Mouse (Mus musculus): ENCODE data around the gene Cdkl2. TPM values are rescaled to one million over a fixed set of nuclear protein-coding genes. Genes with fewer than 3 reads are reported as not detected.

Cdkl2 gene
- total RNA-seq, 1 experiment from 2014 or later = 3.8 TPM

DNA sequence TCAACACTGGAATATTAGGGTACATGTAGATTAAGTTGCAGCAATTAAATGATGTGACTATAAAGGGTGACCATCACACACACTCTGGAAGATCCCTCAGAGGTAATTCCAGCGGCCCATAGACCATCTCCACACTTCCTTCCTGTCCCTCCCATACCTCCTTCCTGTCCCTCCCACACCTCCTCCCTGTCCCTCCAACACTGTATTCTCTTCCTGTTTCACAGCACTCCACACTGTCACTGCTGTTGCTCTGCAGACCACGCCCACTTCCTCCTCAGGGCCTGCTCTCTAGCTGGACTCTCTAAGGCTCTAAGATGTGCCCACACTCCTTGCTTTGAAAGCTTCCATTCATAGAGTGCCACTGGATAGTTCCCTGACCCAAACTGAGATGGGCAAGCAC, 42.9 kb downstream of the Cdkl2 start:
- ATAC-seq (replicated peaks; ENCODE audit: low read depth, poor library complexity, severe bottlenecking) = peak; percentile 96

DNA sequence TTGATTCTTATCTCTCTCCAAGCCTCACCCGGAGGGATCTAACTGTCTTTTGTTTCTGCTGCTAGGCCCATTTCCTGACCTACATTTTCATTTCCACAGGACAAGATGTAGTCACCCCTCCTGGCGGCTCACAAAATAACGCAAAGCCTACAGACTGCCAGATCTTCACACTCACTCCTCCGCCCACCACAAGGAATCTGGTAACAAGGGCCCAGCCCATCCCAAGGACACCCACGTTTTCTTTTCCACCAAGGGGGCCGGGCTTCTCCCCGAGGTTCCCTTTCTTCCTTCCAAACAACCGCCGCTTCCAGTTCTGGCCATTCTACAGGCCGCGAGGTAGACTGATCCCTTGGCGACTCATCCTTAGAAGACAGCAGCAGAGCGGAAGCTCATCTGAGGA, 49.1 kb downstream of the Cdkl2 start:
- ATAC-seq (replicated peaks; ENCODE audit: low read depth, poor library complexity, severe bottlenecking) = no peak

DNA sequence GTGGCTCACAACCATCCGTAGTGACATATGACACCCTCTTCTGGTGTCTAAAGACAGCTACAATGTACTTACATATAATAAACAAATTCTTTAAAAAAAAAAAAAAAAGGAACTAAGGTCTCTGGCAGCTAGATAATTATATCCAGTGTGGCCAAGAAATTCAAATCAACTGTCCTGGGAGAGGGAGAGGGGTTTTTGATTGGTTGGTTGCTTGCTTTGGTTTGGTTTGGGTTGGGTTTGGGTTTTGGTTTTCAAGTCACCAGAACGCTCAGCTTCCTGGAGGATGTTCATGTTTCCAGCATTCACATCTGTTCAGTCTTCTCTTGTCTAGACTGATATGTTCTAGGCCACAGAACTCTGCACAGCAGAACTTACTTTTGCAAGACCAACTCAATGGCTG, 50.6 kb downstream of the Cdkl2 start:
- ATAC-seq (replicated peaks; ENCODE audit: low read depth, poor library complexity, severe bottlenecking) = no peak

DNA sequence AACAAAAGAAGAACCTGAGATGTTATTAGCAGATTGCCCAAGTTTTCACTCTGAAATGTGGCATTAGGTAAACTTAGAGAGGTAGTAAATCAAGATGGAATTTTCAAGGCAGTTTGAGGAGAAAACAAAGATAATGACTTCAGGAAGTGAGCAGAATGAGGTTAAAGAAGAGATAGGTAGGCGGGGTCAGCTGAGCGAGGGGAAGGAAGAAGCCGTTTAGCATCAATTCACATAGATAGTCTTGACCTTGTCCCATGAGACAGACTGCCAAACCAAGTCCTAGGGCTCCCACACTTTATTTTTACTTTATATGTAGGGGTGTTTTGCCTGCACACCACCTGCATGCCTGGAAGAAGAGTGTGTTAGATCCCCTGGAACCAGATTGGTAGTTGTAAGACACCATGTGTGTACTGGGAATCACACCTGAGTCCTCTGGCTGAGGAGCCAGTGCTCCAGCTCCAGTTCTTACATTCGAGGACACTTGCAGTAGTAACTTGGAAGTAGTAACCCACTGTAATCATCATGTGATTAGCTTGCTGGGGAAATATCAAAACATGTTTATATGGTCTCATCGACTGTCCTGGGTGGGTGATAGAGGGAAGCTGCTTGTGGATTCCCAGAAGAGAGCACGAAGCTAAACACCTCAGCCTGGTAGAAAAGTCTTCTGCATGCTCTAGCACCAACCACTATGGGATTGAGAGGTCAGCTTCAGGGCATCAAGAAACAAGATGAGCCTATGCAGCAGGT, 52.3 kb downstream of the Cdkl2 start:
- ATAC-seq (replicated peaks; ENCODE audit: low read depth, poor library complexity, severe bottlenecking) = no peak

DNA sequence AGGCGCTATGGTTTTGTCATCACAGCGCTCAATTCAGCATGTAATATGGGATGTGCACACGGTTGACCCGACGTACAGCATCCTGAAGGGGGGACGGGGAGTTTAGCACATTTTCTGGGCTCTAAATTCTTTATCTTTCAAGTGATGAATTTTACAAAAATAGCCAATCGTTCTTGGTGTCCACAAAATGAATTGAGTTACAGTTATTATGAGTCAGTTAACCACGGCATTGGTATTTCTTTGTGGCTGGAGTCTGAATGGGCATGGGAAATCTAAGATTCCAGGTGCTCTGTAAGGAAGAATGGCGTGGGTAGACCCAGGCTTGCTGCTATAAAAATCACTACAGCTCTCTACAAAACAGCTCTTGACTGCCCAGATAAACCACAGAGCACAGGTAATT, 54.4 kb downstream of the Cdkl2 start:
- no peak for ATAC-seq (replicated peaks; ENCODE audit: low read depth, poor library complexity, severe bottlenecking)

DNA sequence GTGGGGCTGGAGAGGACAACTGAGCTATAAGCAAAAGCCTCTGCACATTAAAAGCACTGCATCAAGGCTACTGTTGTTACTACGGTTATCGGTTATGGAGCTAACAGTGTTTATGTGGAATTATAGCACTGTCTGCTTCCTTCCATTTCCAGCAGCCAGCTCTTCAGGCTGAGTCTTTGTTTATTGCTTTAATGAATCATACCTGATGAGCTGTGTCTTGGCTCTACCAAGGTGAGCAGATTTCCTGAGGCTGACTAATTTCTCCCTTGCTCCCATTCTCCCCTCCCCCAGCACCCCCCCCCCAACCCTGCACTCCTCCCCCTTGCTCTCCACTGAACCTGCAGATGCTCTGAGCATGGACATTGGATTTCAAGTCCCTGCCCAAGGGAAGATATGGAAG, 55.9 kb downstream of the Cdkl2 start:
- no peak for ATAC-seq (replicated peaks; ENCODE audit: low read depth, poor library complexity, severe bottlenecking)

DNA sequence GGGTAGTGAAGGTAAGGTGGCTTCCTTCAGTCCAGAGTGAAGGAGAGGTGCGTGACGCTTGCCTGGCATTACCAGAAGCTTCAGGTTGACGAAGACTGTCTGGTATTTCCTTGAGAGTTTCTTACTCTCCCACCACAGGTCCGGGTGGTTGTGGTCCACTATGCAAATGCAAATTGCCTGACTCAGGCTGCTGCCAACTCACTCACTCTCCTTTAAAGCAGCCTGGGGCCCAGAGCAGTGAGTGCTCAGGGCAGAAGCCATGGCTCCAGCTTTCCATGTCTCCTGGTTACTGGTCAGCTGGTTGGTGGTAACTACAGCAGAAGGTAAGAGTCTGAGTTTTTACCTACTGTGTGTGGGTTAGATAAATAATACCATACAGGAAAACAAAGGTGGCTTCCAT, 56.4 kb downstream of the Cdkl2 start, which contains the start of gene Odaph:
TSS of gene Odaph (plus strand) at position 240 of the 400 bp plus-strand sequence.
- ATAC-seq (replicated peaks; ENCODE audit: low read depth, poor library complexity, severe bottlenecking) = no peak

DNA sequence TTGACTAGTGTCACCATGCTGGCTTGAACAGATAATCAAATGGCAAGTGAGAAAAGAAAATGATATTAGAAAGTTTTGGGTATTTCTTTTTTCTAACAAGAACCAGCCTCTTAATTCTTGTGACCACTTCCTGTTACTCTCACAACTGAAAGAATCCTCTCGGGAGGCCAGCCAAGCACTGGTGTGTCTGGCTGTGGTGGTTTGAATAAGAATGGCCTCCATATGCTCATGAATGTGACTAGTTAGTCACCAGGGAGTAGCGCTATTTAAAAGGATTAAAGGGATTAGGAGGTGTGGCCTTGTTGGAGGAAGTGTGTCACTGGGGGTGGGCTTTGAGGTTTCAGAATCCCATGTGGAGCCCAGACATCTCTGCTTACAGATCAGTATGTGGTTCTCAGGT, 58.0 kb downstream of the Cdkl2 start:
- no peak for ATAC-seq (replicated peaks; ENCODE audit: low read depth, poor library complexity, severe bottlenecking)

DNA sequence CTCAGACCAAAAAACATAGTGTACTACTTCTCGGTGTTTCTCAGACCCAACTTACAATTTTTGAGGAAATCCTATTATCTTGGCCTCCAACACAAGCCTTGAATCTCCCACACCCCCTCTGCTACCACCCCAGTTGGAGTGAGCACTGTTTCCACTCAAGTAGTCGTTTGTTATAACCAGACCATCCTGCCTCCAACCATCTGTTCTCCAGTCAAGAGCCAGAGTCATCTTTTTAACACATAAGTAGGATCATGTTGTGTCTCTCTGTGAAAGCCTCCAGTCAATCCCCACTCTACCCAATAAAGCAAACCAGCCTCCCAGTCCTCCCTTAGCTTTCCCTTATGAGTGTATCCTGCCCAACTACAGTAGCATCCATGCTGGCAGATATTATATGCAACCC, 60.2 kb downstream of the Cdkl2 start:
- ATAC-seq (replicated peaks; ENCODE audit: low read depth, poor library complexity, severe bottlenecking) = no peak

DNA sequence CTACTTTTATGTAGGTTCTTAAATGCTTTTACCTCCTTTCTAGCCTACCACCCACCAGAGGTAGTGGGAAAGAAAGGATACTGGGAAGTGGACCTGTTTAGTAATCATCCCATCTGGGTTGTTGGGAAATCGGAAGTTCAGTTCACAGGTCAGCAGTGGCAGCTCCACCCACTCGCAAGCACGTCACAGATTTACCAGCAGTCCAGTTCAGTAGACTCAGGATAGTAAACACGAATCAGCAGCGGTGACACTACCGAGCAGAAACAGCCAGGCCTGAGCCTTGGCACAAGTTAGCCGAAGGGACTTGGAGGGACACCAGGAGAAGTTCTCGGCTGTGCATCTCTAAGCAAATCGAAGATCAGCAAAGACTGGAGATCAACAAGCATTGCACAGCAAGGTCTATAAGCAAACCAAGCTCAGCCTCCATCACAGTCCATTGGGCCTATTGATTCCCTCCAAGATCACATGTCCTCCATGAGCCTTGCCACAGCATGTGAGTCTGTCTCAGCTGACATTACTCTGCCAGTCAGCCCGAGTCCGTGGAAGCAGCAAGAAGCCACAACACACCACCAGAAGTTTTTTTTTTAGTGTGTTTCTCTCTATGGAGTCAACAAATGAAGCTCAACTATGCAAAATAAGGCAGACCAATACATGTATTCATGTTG, 62.4 kb downstream of the Cdkl2 start:
- ATAC-seq (replicated peaks; ENCODE audit: low read depth, poor library complexity, severe bottlenecking) = no peak

DNA sequence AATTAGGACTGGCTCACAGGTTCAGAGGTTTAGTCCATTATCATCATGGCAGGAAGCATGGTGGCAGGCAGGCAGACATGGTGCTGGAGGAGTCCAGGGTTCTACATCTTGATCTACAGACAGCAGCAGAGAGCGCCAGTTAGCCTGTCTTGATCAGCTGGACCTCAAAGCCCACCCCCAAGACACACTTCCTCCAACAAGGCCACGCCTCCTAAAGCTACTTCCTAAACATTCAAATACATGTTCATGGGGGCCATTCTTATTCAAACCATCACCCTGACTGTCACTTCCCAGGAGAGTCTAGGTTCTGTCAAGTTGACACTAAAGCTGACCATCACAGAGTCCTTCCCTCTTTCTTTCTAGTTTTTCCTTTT, 66.3 kb downstream of the Cdkl2 start:
- ATAC-seq (replicated peaks; ENCODE audit: low read depth, poor library complexity, severe bottlenecking) = no peak

DNA sequence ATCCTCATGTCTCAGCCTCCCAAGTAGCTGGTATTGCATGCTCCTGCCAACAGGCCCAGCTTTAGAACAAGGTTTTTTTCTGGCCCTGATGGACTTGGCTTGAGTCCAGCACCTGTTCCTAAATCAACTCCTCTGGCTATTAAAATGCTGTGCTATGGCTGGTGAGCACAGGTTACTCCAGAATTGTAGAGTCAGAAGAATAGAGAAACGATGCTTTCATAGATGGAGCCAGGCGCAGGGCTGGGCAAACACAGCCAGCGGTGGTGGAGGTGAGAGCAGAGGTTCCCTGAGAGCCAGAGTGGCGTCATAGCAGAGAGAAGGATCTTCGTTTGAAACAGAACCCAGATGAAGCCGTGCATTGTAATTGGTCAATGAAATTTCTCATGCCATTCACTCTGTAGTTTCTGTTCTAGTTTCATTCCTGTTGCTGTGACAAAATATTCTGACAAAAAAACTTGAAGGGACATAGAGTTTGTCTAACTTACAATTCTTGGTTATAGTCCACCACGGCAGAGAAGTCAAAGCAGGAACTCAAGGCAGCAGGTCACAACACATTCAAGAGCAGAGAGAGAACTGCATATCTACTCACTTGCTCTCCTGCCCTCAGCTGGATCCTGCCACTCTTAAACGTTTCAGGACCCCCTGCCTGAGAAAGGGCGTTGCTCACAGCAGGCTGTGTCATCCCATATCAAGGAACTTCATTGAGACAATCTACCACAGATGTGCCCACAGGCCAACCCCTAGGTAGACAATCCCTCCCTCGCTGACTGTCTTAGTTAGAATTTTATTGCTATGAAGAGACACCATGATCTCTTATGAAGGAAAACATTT, 66.9 kb downstream of the Cdkl2 start:
- ATAC-seq (replicated peaks; ENCODE audit: low read depth, poor library complexity, severe bottlenecking) = peak; percentile 32

DNA sequence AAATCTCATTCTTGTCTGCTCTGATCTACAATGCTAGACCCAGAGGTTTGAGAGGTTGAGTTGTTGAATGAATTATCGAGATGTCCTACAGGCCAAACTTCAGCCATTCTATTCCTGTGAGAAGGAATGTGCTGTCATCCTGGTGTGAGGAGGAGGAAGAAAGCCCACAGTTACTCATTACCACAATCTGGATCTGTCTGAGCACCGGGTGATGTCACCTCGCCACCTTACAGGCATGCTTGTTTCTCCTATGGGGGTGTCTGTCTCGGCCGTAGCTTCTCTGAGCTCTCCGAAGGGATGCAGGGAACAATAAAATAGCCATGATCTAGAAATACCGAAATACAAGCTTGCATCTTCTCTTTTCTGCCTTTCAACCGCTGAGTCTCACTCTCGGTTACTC, 67.9 kb downstream of the Cdkl2 start:
- no peak for ATAC-seq (replicated peaks; ENCODE audit: low read depth, poor library complexity, severe bottlenecking)

DNA sequence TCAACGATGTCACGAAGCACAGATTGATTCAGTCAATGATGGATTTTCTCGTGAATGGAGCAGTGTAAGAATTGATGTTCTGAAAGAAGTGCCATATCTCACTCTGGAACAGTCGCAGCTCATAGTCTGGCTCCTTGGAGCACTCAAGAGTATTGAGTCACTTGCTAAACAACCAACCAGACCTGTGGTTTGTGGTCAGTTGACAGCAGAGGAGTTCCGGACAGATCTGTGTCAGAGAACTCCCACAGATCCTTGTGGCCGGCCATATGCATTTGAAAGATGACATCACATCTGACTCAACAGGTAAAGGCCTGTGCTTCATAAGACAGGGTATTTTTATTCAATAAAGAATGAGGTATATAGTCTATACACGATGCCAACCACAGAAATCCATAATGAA, 69.7 kb downstream of the Cdkl2 start:
- peak; percentile 87 for ATAC-seq (replicated peaks; ENCODE audit: low read depth, poor library complexity, severe bottlenecking)

DNA sequence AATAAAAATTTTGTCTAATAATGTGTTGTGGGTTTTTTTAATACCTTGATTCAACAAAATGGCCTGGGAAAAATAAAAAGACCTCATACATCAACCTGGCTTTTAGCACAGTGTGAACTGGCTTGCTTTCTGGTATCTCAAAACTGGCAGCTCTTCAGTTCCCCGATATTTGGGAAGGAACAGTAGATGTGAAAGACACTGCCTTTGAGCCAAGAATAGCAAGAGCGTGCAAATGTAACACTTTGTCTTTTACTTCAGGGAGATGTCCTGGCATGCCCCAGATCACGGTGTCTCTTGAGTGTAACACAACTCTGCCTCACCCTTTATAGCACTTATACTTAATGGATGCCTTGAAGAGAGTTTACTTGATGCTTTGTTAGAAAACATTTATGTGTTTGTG, 71.6 kb downstream of the Cdkl2 start:
- no peak for ATAC-seq (replicated peaks; ENCODE audit: low read depth, poor library complexity, severe bottlenecking)

DNA sequence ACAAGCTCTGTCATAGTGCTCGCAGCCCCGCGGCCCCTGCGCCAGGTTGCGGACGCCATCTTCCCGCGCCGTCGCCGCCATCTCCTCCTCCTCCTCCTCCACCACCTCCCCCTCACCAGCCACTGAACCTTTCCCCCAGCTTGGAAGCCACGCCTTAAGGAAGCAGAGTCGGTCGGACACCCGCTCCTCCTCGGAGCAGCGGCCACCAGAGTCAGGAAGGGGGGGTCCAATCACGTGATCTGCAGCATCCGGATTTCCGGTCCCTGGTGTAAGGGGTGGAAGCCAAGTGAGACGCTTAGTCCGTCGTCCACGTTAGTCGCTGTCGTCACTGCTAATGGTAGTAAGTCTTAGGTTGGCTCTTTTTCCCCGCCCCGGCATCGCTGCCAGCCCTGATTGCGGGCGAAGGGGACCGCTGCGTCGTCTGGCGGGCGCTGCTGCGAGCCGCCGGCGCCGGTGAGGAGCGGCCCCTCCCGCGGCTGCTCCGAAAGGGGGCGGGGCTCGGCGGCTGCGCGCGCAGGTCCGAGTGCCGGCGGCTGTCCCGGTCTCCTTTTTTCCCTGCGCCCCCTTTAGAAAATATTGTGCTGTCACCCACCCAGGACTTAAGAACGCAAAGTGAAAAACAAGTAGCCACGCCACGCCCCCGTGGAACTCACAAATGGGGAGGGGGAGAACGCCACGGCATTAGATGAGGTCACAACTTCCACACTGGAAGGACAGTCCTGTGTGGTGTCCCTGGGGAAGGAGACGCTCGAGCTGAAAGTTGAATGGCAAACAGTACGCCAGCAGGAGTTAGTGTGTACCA, 80.8 kb downstream of the Cdkl2 start, which contains the start of gene Rchy1:
TSS of gene Rchy1 (minus strand) at position 430 of the 802 bp plus-strand sequence.
- peak; percentile 88 for ATAC-seq (replicated peaks; ENCODE audit: low read depth, poor library complexity, severe bottlenecking)

DNA sequence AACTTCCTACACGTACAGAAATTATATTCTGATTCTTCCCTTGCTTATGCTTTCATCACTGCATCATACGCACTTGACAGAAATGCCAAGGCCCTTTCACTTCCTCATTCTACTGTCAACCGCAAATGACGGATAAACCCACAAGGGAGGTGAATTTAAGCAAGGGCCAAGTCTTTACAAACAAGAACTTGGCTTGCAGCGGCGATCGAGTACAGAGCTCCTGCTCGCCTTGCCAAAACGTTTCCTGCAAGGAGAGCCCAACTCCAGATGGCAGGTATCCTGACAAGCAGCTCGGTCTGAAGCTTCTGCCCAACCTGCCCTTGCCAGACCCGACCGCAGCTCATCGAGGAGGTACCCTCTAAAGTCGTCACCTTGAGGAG, 81.4 kb downstream of the Cdkl2 start:
- peak; percentile 64 for ATAC-seq (replicated peaks; ENCODE audit: low read depth, poor library complexity, severe bottlenecking)

DNA sequence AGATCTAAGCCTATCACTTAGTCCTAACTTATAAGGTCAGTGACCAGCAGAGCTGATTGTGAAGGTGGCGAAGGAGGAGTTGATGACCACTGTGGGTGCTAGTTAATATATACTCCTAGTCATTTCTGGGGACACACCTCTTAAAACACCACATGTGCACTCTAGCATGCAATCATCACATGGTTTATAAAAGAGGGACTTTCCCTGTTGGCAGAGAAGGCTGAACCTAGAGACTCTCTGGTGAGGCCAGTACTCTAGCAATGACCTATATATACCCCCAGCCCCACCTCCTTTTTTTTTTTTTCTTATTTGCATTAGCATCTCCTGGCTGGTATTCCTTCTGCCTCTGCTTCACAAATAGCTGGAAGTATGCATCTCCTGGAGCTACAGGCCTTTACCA, 82.3 kb downstream of the Cdkl2 start:
- no peak; the same call in 1 of the 2 replicates for ATAC-seq (replicated peaks; ENCODE audit: low read depth, poor library complexity, severe bottlenecking)

DNA sequence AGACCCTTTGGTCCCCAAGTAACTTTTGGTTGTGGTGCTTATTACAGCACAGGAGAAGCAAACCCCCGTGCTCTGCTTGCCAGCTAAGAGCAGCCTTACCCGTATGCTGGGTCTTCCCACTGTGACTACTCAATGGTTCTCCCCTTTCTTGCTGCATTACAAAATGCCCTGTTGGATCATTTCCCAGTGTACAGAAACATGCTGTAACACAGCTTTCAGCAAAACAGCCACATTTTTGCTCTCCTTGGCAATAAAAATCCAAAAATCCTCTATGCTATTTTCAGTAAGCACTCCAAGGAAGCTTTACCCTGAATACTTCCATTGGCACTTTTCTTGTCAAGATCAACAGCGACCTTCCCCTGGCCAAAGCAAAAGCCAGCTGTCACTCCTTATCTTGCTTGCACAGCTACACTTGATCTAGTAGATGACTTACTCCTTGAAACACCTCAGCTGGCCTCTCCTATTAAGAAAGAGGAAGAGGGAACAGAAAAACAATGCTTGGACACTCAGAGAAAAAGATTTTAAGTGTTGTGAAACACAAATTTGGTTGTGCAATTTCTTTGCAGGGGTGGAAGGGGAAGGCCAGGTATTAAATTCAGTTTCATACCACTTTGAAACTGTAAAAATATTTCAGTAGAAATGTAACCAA, 83.0 kb downstream of the Cdkl2 start:
- peak; percentile 27 for ATAC-seq (replicated peaks; ENCODE audit: low read depth, poor library complexity, severe bottlenecking)

DNA sequence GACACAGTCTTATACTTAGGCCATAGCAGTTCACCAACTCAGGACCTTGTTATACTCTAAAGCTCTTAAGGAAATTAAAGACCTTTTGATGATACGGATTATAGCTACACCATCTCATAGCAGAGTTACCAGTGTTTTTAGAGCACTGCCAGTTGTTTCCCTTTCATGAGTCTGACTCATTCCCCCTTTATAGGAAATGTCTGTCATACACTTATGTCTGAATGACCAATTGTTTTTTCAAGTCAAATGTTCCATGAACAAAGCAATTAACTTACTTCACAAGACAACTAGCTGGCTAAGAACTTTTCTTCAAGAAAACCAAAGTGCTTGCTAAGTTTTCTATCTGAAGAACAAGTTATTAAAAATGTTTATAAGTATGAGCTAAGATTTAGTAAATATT, 83.7 kb downstream of the Cdkl2 start:
- no peak for ATAC-seq (replicated peaks; ENCODE audit: low read depth, poor library complexity, severe bottlenecking)
